Mouse (Mus musculus) gastrocnemius, postnatal 4 days (tissue): ENCODE results near the gene Fam240a. TPM values are rescaled to one million over a fixed set of nuclear protein-coding genes. Genes with fewer than 3 reads are reported as not detected.
A peak's percentile ranks its signal among the peaks of the same experiment; 100 is the strongest.

ENCODE experiments used
- DNase-seq, 2 experiments: peaks; one replicate each; pipeline ENCODE4 v3.0.0; 2021 to 2022; ENCODE audit warnings: low spot score in 2 of 2, mixed read lengths in 2 of 2
- total RNA-seq, 2 experiments: library from RNA; stranded (reverse); gene quantifications; 2 replicates each; pipeline ENCODE4 v1.2.3; 2021

Gene Fam240a
- total RNA-seq, 2 experiments from 2014 or later = 1.8 to 2.5 TPM

- no peak for DNase-seq
Observed at GRCm38 (mm10) chr9:110895994-110896393, 20.7 kb downstream of the Fam240a start.

- DNase-seq = no peak
Observed at GRCm38 (mm10) chr9:110895507-110895906, 21.2 kb downstream of the Fam240a start.

GRCm38 (mm10) chr9:110893429-110893828 is 23.2 kb downstream of the Fam240a start:
- DNase-seq = no peak

GRCm38 (mm10) chr9:110892552-110892951 is 24.1 kb downstream of the Fam240a start:
- DNase-seq = no peak

GRCm38 (mm10) chr9:110891077-110891828 is 25.4 kb downstream of the Fam240a start:
- DNase-seq = no peak

GRCm38 (mm10) chr9:110890026-110890783 is 26.5 kb downstream of the Fam240a start:
- no peak for DNase-seq

- DNase-seq = no peak
Observed at GRCm38 (mm10) chr9:110888935-110889334, 27.7 kb downstream of the Fam240a start.

GRCm38 (mm10) chr9:110887388-110888303 is 29.0 kb downstream of the Fam240a start:
- no peak for DNase-seq

GRCm38 (mm10) chr9:110881953-110882352 is 34.7 kb downstream of the Fam240a start:
- DNase-seq = no peak

GRCm38 (mm10) chr9:110880772-110881171 is 35.9 kb downstream of the Fam240a start:
- no peak for DNase-seq

- peak; percentile 30 to 62 for DNase-seq
Observed at GRCm38 (mm10) chr9:110879998-110880561, 36.6 kb downstream of the Fam240a start, which contains the start of gene Tmie. TSS of gene Tmie (minus strand) at chr9:110880113.

GRCm38 (mm10) chr9:110879191-110879920 is 37.3 kb downstream of the Fam240a start, which contains the start of gene Als2cl:
TSS of gene Als2cl (plus strand) at chr9:110879870.
- no peak for DNase-seq

- peak; percentile 46 to 75 for DNase-seq
Observed at GRCm38 (mm10) chr9:110877888-110878287, 38.8 kb downstream of the Fam240a start.

- no peak for DNase-seq
Observed at GRCm38 (mm10) chr9:110877353-110877752, 39.3 kb downstream of the Fam240a start.

GRCm38 (mm10) chr9:110875288-110875695 is 41.4 kb downstream of the Fam240a start:
- DNase-seq = no peak

GRCm38 (mm10) chr9:110874660-110875191 is 41.9 kb downstream of the Fam240a start:
- DNase-seq = no peak

- no peak for DNase-seq
Observed at GRCm38 (mm10) chr9:110873681-110874659, 42.7 kb downstream of the Fam240a start.

- no peak for DNase-seq
Observed at GRCm38 (mm10) chr9:110871030-110871429, 45.6 kb downstream of the Fam240a start.
